Mouse (Mus musculus) hindbrain, embryonic 12.5 days (tissue): ENCODE measurements around the gene Pnck. TPM values are rescaled to one million over a fixed set of nuclear protein-coding genes. Genes with fewer than 3 reads are reported as not detected.

ENCODE experiments used
- ATAC-seq: fragments of 200-750 bp; cut with Nextera tagmentation; 2 replicates; pipeline ENCODE4 v1.8.0; 2017; ENCODE audit warnings: moderate TSS enrichment; ENCODE audit not compliant: low FRiP score
- H3K27ac ChIP-seq: fragments of 300-500 bp; sonication (generic); 2 replicates; pipeline ENCODE4 v1.5.1; 2016; ENCODE audit warnings: mild to moderate bottlenecking
- H3K27me3 ChIP-seq: fragments of 300-500 bp; sonication (generic); 2 replicates; pipeline ENCODE4 v1.6.1; 2016; ENCODE audit warnings: mild to moderate bottlenecking
- H3K36me3 ChIP-seq: fragments of 300-500 bp; sonication (generic); 2 replicates; pipeline ENCODE4 v1.6.1; 2016; ENCODE audit warnings: mild to moderate bottlenecking
- H3K4me1 ChIP-seq: fragments of 300-500 bp; sonication (generic); 2 replicates; pipeline ENCODE4 v1.6.1; 2016
- H3K4me2 ChIP-seq: fragments of 300-500 bp; sonication (generic); replicated peaks from 2 replicates; pipeline ENCODE4 v1.6.1; 2016; ENCODE audit warnings: mild to moderate bottlenecking
- H3K4me3 ChIP-seq: fragments of 300-500 bp; sonication (generic); 2 replicates; pipeline ENCODE4 v1.5.1; 2016; ENCODE audit warnings: mild to moderate bottlenecking
- H3K9ac ChIP-seq: fragments of 300-500 bp; sonication (generic); 2 replicates; pipeline ENCODE4 v1.6.1; 2016; ENCODE audit warnings: mild to moderate bottlenecking, moderate library complexity
- H3K9me3 ChIP-seq: fragments of 300-500 bp; sonication (generic); replicated peaks from 2 replicates; pipeline ENCODE4 v1.6.1; 2016; ENCODE audit warnings: mild to moderate bottlenecking
- WGBS: fragments of 180-500 bp; shearing (Covaris S2); methylation state at CpG from one replicate; pipeline ENCODE4 v1.1.7; 2016; 5-methylcytosine and 5-hydroxymethylcytosine counted together
- polyA plus RNA-seq: library from polyadenylated mRNA; unstranded; fragments of >200 nt; fragmentation: Nextera tagmentation; extraction: Ambion mirVana; gene quantifications from 2 replicates; pipeline ENCODE4 v1.2.1, GENCODE M21; 2016

Gene Pnck
- polyA plus RNA-seq = 31.3 and 34.8 TPM in 2 replicates

DNA sequence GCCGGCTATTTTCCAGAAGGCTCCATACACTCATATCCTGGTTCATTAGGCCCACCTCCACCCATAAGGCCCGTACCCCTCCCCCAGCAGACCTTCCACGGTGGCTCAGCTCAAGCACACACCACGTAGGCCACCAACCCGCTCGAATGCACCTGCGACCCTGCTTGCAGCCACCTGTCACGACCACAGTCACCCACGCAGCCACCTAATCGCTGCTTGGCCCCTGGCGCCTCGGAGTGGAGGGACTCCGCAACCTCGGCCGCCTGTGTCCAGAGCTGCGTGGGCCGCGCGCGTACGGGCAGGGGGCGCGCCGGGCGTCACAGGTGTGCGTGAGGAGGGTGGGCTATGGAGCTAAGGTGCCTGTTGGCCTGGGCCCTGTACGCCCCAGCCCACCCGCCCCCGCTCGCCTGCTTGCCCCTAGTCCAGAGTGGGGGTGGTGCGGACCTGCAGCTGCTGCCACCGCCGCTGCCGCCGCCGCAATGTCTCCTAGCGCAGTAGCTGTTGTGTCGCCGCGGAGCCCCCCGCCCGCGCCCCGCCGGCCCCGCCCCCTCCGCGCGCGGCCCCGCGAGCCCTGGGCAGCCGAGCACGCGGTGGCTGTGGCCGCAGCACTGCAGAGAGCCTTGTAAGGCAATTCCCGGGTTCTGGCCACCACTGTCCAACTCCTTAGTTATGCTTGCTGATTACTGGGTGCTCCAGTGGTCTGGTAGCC is at the start of gene Pnck:
Gene Pnck, minus strand, starts transcription at position 543 of the 709 bp plus-strand sequence.
- Histone ChIP-seq H3K36me3 (no peaks in the 10 kb centered on the region), H3K9ac (peak within 1 kb of the TSS; percentile 55), H3K4me3 (peak within 1 kb of the TSS; percentile 42), H3K27me3 (no peaks in the 10 kb centered on the region; the same call in 1 of the 2 replicates), H3K4me2 (peak within 1 kb of the TSS; percentile 62), H3K4me1 (peaks cover 10% of the 10 kb centered on the region), H3K27ac (no peak within 1 kb of the TSS), H3K9me3 (no peaks in the 10 kb centered on the region)
- 30% methylated on average over 50 of the region's 57 CpGs for WGBS
- ATAC-seq = peak; percentile 65

DNA sequence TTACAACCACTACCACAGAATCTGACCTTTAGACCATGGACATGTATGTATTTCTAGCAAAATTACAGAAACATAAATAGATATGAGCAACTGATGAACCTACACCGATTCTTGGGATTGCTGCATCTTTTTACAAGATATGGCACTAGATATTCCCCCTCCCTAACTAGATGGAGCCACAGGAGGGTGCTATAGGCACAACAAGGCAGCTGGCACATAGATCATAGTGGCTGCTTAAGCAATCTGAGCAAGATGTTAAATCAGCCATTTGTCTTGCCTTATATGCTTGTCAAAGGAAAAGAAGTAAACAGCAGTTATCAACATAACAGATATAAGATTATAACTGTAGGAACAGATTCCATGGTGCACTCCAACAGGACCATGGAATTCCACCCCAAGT is 40.6 kb upstream of the Pnck start:
- no peak overlapping the region for H3K4me3 ChIP-seq
- H3K36me3 ChIP-seq = 0 out of 2 replicates have a peak, but pooled peaks cover 3% of the 10 kb centered on the region
- whole genome bisulfite sequencing = 83% methylated on average over 1 of the region's 1 CpGs
- H3K9ac ChIP-seq = no peak overlapping the region
- no peak for ATAC-seq
- H3K4me1 ChIP-seq = no peaks in the 10 kb centered on the region
- H3K27ac ChIP-seq = no peak overlapping the region
- H3K4me2 ChIP-seq = no peak overlapping the region
- no peaks in the 10 kb centered on the region for H3K27me3 ChIP-seq
- H3K9me3 ChIP-seq = no peaks in the 10 kb centered on the region

DNA sequence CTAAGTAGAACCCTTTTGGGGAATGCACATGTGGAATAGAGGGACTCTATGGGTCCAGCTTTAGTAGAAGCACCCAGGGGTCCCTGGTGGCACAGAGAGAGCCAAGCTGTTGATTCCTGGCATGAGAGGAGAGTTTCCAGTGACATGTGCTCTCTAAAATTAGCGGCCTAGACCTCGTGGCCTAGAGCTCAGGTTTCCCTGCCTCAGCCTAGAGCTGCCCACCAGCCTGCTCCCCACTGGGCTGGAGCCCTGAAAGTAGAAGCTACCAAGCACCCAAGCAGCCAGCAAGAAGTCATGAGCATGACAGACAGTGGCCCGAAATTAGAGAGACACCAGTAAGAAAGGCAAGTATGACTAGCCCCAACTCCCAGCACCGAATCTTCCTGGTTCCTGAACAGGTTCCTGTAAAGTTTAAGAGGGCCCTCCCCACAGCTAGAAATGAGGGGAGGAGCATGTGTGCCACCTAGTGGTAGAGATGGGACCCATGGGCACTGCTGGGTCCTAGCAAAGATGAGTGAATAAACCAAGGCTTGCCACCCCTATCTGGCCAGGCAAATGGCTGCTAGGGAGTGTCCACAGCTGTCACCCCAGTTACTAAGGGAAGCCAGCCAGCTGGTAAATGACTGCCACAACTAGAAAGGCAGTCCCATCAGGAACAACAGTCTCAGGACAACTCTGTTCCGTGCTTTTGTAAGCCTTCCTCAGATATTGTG is 31.2 kb upstream of the Pnck start:
- Histone ChIP-seq H3K9ac (no peak overlapping the region), H3K9me3 (no peaks in the 10 kb centered on the region), H3K4me3 (no peak overlapping the region), H3K36me3 (0 out of 2 replicates have a peak, but pooled peaks cover 21% of the 10 kb centered on the region), H3K4me2 (no peak overlapping the region), H3K27me3 (no peaks in the 10 kb centered on the region), H3K27ac (no peak overlapping the region), H3K4me1 (no peaks in the 10 kb centered on the region)
- ATAC-seq = no peak
- WGBS = 87% methylated on average over 5 of the region's 5 CpGs

DNA sequence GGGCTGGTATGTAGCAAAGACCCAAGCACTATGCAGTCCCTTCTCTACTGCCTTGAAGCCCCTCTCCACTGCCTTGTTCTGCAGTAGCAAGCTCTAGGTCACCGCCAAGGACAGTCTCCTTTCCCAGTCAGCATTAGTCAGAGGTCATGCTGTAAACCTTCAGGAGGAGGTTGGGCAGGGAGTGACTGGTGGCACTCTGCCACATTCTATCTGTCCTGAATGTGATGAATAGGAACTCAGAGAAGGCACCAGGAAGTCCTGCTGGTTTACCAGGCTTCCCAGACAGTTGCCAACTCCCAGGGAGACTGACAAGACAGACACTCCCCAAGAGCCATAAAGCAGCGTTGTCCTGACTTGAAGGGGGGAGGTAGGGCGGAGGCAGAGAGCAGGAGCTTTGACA is 25.7 kb upstream of the Pnck start:
- H3K36me3 ChIP-seq = peaks cover 33% of the 10 kb centered on the region
- no peak for ATAC-seq

DNA sequence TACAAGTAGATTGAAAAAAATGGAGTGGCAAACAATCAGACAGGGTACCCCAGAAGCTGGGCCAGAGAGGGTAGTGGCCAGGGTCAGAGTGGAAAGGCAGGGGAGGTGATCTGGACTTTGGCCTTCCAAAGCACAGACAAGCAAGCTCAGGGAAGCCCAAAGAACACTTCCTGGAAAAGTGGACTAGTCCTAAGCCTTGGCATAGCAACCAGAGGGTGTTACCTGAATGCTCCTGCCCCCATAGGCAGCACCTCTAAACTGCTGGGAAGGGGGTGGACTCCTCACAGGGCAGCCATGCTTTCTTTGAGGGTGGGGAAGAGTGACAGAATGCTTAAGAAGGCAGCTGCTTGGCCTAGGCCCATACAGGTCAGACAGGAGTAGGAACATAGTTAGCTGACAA is 25.1 kb upstream of the Pnck start:
- Histone ChIP-seq H3K36me3 (peaks cover 36% of the 10 kb centered on the region), H3K4me2 (no peak overlapping the region)

More for the DNA sequence above, 25.7 kb upstream of the Pnck start:
- WGBS = 90% methylated on average over 3 of the region's 3 CpGs
- Histone ChIP-seq H3K27me3 (no peaks in the 10 kb centered on the region), H3K27ac (no peak overlapping the region), H3K4me3 (no peak overlapping the region), H3K9me3 (no peaks in the 10 kb centered on the region), H3K4me1 (no peaks in the 10 kb centered on the region), H3K4me2 (no peak overlapping the region), H3K9ac (no peak overlapping the region)

DNA sequence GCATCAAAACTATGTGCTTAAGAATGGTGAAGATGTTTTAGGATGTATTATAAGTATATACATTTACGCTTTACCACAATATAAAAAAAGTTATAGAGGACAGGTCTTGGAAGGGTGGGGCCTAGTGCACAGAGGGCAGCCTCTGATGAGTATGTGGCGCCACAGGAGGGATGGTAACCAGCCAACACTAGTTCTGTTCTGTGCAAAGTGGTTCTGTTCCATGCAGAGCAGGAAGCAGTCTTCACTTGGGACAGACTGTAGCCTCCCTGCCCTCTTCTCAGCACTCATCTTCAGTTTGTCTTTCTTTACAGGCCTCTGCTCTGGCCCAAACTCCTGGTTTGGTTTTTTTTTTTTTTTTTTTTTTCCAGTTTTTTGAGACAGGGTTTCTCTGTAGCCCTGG is 24.2 kb upstream of the Pnck start:
- Histone ChIP-seq H3K4me1 (no peaks in the 10 kb centered on the region), H3K27me3 (no peaks in the 10 kb centered on the region), H3K27ac (no peak overlapping the region), H3K9me3 (no peaks in the 10 kb centered on the region), H3K36me3 (peaks cover 35% of the 10 kb centered on the region), H3K4me2 (no peak overlapping the region), H3K9ac (no peak overlapping the region), H3K4me3 (no peak overlapping the region)
- 95% methylated on average over 2 of the region's 2 CpGs for WGBS
- ATAC-seq = no peak

More for the DNA sequence above, 25.1 kb upstream of the Pnck start:
- no peak for ATAC-seq
- Histone ChIP-seq H3K4me3 (no peak overlapping the region), H3K9me3 (no peaks in the 10 kb centered on the region), H3K27me3 (no peaks in the 10 kb centered on the region), H3K4me1 (no peaks in the 10 kb centered on the region), H3K9ac (no peak overlapping the region), H3K27ac (no peak overlapping the region)

DNA sequence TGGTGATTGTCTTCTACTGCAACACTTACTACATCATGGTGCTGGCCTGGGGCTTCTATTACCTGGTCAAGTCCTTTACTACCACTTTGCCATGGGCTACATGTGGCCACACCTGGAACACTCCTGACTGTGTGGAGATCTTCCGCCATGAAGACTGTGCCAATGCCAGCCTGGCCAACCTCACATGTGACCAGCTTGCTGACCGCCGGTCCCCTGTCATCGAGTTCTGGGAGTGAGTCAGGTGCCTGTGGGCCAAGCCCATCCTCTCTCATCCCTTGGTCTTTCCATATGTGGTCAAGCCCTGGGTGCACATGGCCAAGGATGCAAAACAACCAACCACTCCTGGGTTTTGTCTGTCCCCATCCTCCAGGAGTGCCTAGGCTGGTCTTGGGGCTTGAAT is 16.8 kb upstream of the Pnck start:
- 85% methylated on average over 4 of the region's 4 CpGs for WGBS
- peaks cover 24% of the 10 kb centered on the region for H3K36me3 ChIP-seq
- no peak overlapping the region for H3K4me2 ChIP-seq
- ATAC-seq = no peak
- H3K9me3 ChIP-seq = no peaks in the 10 kb centered on the region
- H3K27ac ChIP-seq = no peak overlapping the region
- no peak overlapping the region for H3K4me3 ChIP-seq
- no peaks in the 10 kb centered on the region for H3K27me3 ChIP-seq
- H3K9ac ChIP-seq = no peak overlapping the region
- H3K4me1 ChIP-seq = peaks cover 17% of the 10 kb centered on the region

DNA sequence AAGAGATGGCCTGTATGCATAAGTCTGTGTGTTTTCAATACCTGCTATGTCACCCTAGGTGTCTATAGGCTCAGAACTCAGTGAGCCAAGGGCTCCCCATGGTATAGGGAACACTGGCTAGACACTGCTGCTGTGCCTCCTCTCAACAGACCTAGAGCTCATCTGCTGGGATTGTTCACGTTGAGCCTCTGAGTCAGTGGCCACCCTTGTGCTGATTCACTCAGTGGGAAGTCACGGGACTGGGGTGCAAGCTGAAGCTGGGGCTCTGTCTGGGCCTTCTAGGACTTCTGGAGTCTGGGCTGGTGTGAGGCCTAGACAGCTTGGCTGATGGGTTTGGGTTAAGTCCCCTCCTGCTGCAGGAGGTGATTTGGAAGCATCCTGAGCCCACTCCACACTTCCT is 15.3 kb upstream of the Pnck start:
- Histone ChIP-seq H3K9ac (no peak overlapping the region), H3K27me3 (no peaks in the 10 kb centered on the region), H3K4me1 (peaks cover 17% of the 10 kb centered on the region), H3K4me3 (peak overlapping the region; percentile 63; the same call in 1 of the 2 replicates), H3K4me2 (peak overlapping the region; percentile 66), H3K36me3 (peaks cover 17% of the 10 kb centered on the region), H3K27ac (no peak overlapping the region), H3K9me3 (no peaks in the 10 kb centered on the region)
- no peak for ATAC-seq
- WGBS = 66% methylated on average over 2 of the region's 2 CpGs

DNA sequence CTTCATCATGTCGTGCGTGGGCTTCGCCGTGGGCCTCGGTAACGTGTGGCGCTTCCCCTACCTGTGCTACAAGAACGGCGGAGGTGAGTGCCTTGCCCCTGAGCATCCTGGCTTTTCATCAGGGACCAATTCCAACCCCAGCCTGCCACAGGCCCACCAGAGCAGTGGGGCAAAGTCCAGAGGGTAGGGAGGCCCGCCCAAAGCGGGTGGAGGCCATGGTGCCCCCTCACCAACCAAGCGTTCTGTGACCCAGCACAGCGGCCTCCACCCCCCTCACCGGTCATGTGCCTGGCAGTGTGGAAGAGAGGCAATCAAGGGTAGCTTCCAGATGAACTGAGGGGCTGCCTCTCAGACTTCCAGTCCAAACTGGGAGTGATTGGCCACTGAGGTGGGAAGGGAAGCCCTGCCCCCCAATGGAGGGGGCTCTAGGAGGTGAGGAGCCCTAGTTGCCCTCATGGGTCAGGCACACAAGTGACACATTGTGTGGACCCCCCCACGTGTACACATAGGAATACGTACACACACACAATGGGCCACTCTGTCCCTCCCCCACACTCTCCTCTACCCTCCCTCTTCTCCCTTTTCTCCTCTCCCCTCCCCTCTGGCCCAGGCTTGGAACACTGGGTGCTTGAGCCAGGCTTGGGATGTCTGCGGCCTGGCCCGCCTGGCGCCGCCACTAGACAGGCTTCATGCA is 14.2 kb upstream of the Pnck start:
- 33% methylated on average over 19 of the region's 20 CpGs for WGBS
- Histone ChIP-seq H3K9ac (peak overlapping the region; percentile 78), H3K9me3 (no peaks in the 10 kb centered on the region), H3K27me3 (no peaks in the 10 kb centered on the region), H3K4me1 (peaks cover 17% of the 10 kb centered on the region), H3K27ac (no peak overlapping the region), H3K4me3 (peak overlapping the region; percentile 63), H3K36me3 (peaks cover 15% of the 10 kb centered on the region), H3K4me2 (peak overlapping the region; percentile 66)
- peak; percentile 38 for ATAC-seq

DNA sequence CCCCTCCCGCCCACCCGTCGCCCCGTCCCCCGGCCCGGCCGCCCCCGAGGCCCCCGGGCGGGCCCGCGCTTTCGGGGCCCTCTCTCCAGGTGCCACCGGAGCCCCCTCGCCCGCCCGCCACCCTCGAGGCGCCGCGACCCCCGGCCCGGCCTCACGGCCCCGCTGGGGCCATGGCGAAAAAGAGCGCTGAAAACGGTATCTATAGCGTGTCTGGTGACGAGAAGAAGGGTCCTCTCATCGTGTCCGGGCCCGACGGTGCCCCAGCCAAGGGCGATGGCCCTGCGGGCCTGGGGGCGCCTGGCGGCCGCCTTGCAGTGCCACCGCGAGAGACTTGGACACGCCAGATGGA is 13.7 kb upstream of the Pnck start:
- no peaks in the 10 kb centered on the region for H3K9me3 ChIP-seq
- peak overlapping the region; percentile 63 for H3K4me3 ChIP-seq
- 22% methylated on average over 42 of the region's 42 CpGs for WGBS
- H3K4me2 ChIP-seq = peak overlapping the region; percentile 66
- H3K27me3 ChIP-seq = no peaks in the 10 kb centered on the region
- H3K36me3 ChIP-seq = peaks cover 9% of the 10 kb centered on the region
- peak; percentile 9; the same call in 1 of the 2 replicates for ATAC-seq
- H3K4me1 ChIP-seq = peaks cover 17% of the 10 kb centered on the region
- H3K27ac ChIP-seq = no peak overlapping the region
- H3K9ac ChIP-seq = peak overlapping the region; percentile 78

DNA sequence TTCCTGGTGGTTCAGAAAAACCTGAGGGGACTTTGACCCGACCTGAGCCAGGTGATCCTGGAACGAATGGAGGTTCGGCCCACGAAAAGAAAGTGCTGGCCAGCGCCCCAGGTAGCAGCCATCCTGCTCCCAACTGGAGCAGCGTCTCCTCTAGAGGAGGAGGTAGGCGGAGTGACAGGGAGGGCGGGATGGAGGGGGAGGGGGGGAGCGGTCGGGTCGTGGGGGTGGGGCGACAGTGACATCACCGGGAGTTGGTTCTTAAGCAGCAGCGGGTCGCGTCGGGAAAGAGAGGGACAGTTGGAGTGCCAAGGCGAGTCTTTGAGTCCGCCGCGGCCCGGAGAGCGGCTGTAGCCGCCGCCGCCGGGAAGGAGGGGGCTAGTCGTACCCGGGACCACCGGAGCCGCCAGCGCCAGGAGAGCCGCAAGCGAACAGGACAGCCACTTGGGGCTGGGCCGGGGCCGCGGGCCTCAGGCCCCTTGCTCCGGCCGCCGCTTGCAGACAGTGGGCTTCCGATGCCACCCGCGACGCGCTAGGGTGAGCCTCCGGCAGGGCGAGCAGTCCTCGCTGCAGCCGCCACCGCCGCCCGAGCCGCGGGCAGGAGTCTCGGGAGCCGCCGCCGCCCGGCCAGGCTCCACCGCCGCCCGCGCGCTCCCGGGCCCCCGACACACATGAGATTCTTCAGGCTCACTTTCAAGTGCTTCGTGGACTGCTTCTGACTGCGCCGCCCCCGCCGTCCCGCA is 13.1 kb upstream of the Pnck start, which contains the start of gene Slc6a8:
Gene Slc6a8, plus strand, starts transcription at position 272 of the 740 bp plus-strand sequence.
- 10% methylated on average over 41 of the region's 72 CpGs for WGBS
- no peaks in the 10 kb centered on the region for H3K9me3 ChIP-seq

More for the DNA sequence above, 13.1 kb upstream of the Pnck start, which contains the start of gene Slc6a8:
- Histone ChIP-seq H3K36me3 (peaks cover 9% of the 10 kb centered on the region), H3K4me2 (peak within 1 kb of the TSS; percentile 66), H3K27ac (peak within 1 kb of the TSS; percentile 48), H3K4me3 (peak within 1 kb of the TSS; percentile 63), H3K27me3 (no peaks in the 10 kb centered on the region), H3K4me1 (peaks cover 17% of the 10 kb centered on the region), H3K9ac (peak within 1 kb of the TSS; percentile 78)
- ATAC-seq = peak; percentile 73
